20 mouse cellular contexts compared by ENCODE assay signal in the genomic region with DNA sequence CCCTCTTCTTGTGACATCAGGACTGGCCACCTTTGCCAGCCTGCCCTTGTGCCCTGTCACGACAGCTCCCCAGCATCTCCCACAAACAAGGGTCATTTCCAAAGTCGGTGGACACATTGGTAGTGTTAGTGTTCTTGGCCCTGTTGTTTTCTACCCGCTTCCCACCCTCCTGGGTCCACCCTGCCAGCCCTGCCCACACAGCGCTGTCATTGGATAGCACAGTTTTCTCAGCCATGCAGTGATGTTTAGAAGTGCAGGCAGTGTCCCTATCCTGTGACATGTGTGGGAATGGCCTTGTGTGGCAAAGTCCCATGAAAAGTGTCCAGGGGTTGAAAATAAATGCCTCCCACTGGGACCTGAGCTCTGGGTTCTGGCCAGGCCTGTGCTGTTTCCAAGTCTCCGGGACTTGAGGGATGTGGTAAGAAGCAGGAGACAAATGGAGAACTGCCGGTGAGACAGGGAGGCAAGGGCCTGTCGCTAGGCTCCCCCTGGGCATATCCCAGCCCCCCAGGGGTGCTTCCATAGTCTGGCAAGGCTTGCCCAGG. TPM values are rescaled to one million over a fixed set of nuclear protein-coding genes. Genes with fewer than 3 reads are reported as not detected.
DNase-seq lines count a peak whose midpoint lies in the region; ATAC-seq and TF ChIP-seq lines count a peak whose summit lies in the region.
"Had no signal": no experiment of that assay in that cellular context is flagged by ENCODE, and none has a peak within 500 bp of the region (broad histone marks: within the 10 kb centered on the region; RNA-seq: fewer than 3 reads in every experiment).

No protein-coding gene starts in this region.

- ATAC-seq in frontal cortex, adult (ENCODE audit: low TSS enrichment), result peak; percentile 53; the same call in 1 of the 2 replicates
- ATAC-seq in megakaryocyte progenitor cell, adult 5-6 weeks (replicated peaks; ENCODE audit: poor library complexity), result no peak
- ATAC-seq: activated CD4-positive, CD25-positive, alpha-beta regulatory T cell, adult 4 months; forebrain, embryonic 13.5 days; forebrain, postnatal 0 days; intestine, embryonic 15.5 days; Patski had no signal

- 0 out of 2 replicates have a peak overlapping the region, but pooled peaks have one; percentile 3 for H3K27ac ChIP-seq in layer of hippocampus, adult 2 months
- H3K27ac ChIP-seq: embryonic facial prominence, embryonic 10.5 days; forebrain, embryonic 13.5 days; hindbrain, embryonic 10.5 days; hindbrain, embryonic 14.5 days; intestine, embryonic 15.5 days had no signal

- TF ChIP-seq CTCF in layer of hippocampus, adult 2 months (conservative IDR thresholded peaks at IDR 0.05), result no peak

- no peak for DNase-seq in frontal cortex, postnatal 14 days (ENCODE audit: low spot score in 2 of 2)
- no peak for DNase-seq in layer of hippocampus, adult 2 months (ENCODE audit: low spot score in 2 of 2)
- no peak for DNase-seq in layer of hippocampus, adult 8-10 months (ENCODE audit: low spot score in 2 of 2)
- DNase-seq in adipocyte (ENCODE audit: low spot score), result peak; percentile 45
- DNase-seq in skeletal muscle tissue, adult 2 months (ENCODE audit: low read depth, low spot score), result peak; percentile 18
- DNase-seq: adrenal gland, postnatal 25 days; cerebellum, adult 2 months; cerebellum, postnatal 10 days; forebrain, postnatal 0 days had no signal

- H3K4me3 ChIP-seq in layer of hippocampus, adult 2 months, result no peak overlapping the region
- H3K4me3 ChIP-seq: embryonic facial prominence, embryonic 10.5 days; forebrain, embryonic 13.5 days; heart, embryonic 12.5 days; hindbrain, embryonic 10.5 days; intestine, embryonic 15.5 days had no signal

RNA-seq across cellular contexts. Expression of a gene that starts 36.2 kb away (rescaled TPM):
- 100 to 1,000 TPM; 318 to 346 TPM for total RNA-seq in layer of hippocampus, adult 2 months (2021)
- 100 to 1,000 TPM; 260 to 313 (median 283) TPM for total RNA-seq in layer of hippocampus, adult 8-10 months (2022)
- total RNA-seq in megakaryocyte progenitor cell, adult 5-6 weeks (2015), result not detected in 2 replicates
- 0.04 TPM in 1 of 2 replicates, not detected in the other for total RNA-seq in megakaryocyte progenitor cell, adult 5-6 weeks (2017)
- total RNA-seq: heart, postnatal 25 days had no signal

Comparison
In these comparisons a context has a peak if more than half of its experiments do, and no peak if none do; other contexts are left out.
1. DNase-seq: peak in adipocyte (single experiment) and skeletal muscle tissue, adult 2 months (single experiment); none in frontal cortex, postnatal 14 days (0 of 2), layer of hippocampus, adult 2 months (0 of 2) and layer of hippocampus, adult 8-10 months (0 of 2).
2. RNA of a gene that starts 36.2 kb away (total RNA-seq): 318 to 346 TPM in layer of hippocampus, adult 2 months and 260 to 313 TPM in layer of hippocampus, adult 8-10 months; 0.04 TPM in megakaryocyte progenitor cell, adult 5-6 weeks; every median in the first group is over 100 times any median in the second.